12 mouse cellular contexts compared by ENCODE assay signal in the genomic region with DNA sequence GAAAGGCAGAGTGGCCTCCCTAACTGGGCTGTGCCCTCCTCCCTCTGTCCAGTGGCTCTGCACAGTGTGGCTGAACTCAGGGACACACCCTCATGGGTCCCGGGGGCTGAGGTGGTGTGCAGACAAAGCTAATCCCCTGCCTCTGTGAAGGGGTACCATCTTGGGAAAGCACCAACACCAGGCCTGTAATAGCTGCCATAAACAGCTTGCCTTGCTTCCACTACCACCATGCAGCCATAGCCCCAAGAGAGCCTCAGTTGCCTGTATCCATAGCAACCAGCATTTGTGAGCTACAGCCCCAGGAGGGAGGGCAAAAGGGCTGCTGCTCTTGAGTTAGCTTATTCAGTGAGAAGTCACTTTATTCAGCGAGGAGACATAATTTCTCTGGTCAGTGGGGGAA. TPM values are rescaled to one million over a fixed set of nuclear protein-coding genes. Genes with fewer than 3 reads are reported as not detected.
DNase-seq lines count a peak whose midpoint lies in the region; ATAC-seq and TF ChIP-seq lines count a peak whose summit lies in the region.
"Had no signal": no experiment of that assay in that cellular context is flagged by ENCODE, and none has a peak within 500 bp of the region (broad histone marks: within the 10 kb centered on the region; RNA-seq: fewer than 3 reads in every experiment).

No protein-coding gene starts in this region.

- no peak overlapping the region for H3K9ac ChIP-seq in forebrain, postnatal 0 days
- no peak overlapping the region for H3K9ac ChIP-seq in midbrain, embryonic 12.5 days (replicated peaks)

- WGBS in forebrain, postnatal 0 days: 16% methylated on average over 2 of the region's 2 CpGs
- WGBS in midbrain, embryonic 12.5 days: 7% methylated on average over 2 of the region's 2 CpGs

- intact Hi-C loops in left cerebral cortex, postnatal 4 days (cut with DNase I): no loop called here
- intact Hi-C loops in left cerebral cortex, postnatal 36 days (cut with DNase I): no loop called here
- intact Hi-C loops in heart, postnatal 14 days (cut with DNase I): no loop called here
- intact Hi-C loops in gastrocnemius, postnatal 36 days (cut with DNase I): no loop called here

- no peak for TF ChIP-seq CTCF in forebrain, postnatal 0 days (IDR thresholded peaks at IDR 0.05; ENCODE audit: low read depth)

- H3K4me3 ChIP-seq in forebrain, postnatal 0 days (ENCODE audit: low read depth, low read length): no peak overlapping the region
- H3K4me3 ChIP-seq in midbrain, embryonic 12.5 days: no peak overlapping the region

- no peaks in the 10 kb centered on the region for H3K27me3 ChIP-seq in forebrain, postnatal 0 days (ENCODE audit: insufficient read depth, low read length)
- no peaks in the 10 kb centered on the region for H3K27me3 ChIP-seq in midbrain, embryonic 12.5 days

- 0 out of 2 replicates have a peak, but pooled peaks cover 8% of the 10 kb centered on the region for H3K4me1 ChIP-seq in forebrain, postnatal 0 days (ENCODE audit: insufficient read depth)
- H3K4me1 ChIP-seq in midbrain, embryonic 12.5 days: peaks cover 40% of the 10 kb centered on the region

- ATAC-seq in forebrain, postnatal 0 days: peak; percentile 84
- ATAC-seq in midbrain, embryonic 12.5 days (ENCODE audit: low FRiP score, low read depth): peak; percentile 87

- H3K36me3 ChIP-seq in forebrain, postnatal 0 days (ENCODE audit: insufficient read depth): no peaks in the 10 kb centered on the region; the same call in 1 of the 2 replicates
- no peaks in the 10 kb centered on the region for H3K36me3 ChIP-seq in midbrain, embryonic 12.5 days

- DNase-seq in left cerebral cortex, postnatal 4 days: peak; percentile 45
- no peak for DNase-seq in left cerebral cortex, postnatal 36 days (ENCODE audit: low spot score in 2 of 2)
- DNase-seq in forebrain, postnatal 0 days: no peak
- no peak for DNase-seq in heart, postnatal 14 days
- DNase-seq in testis, postnatal 10 days (ENCODE audit: low spot score): no peak
- DNase-seq in gastrocnemius, postnatal 36 days: no peak
- no peak for DNase-seq in adrenal gland, postnatal 10 days
- DNase-seq: adrenal gland, postnatal 14 days; cerebellum, adult 9-10 months; kidney, postnatal 25 days; lung, adult 2 months had no signal

- no peak overlapping the region for H3K4me2 ChIP-seq in forebrain, postnatal 0 days (ENCODE audit: low read depth)
- peak overlapping the region; percentile 2; the same call in 1 of the 2 replicates for H3K4me2 ChIP-seq in midbrain, embryonic 12.5 days (replicated peaks)

- H3K9me3 ChIP-seq in forebrain, postnatal 0 days (ENCODE audit: low read length): no peaks in the 10 kb centered on the region
- no peaks in the 10 kb centered on the region for H3K9me3 ChIP-seq in midbrain, embryonic 12.5 days

- peak overlapping the region; percentile 59; the same call in 1 of the 2 replicates for H3K27ac ChIP-seq in forebrain, postnatal 0 days (ENCODE audit: low read depth, low read length)
- H3K27ac ChIP-seq in midbrain, embryonic 12.5 days (replicated peaks): peak overlapping the region; percentile 88

RNA-seq across cellular contexts. Expression of a gene that starts 45.4 kb away (rescaled TPM):
- 100 to 1,000 TPM; 126 to 128 TPM for total RNA-seq in left cerebral cortex, postnatal 4 days (2021)
- total RNA-seq in left cerebral cortex, postnatal 36 days (2021): 100 to 1,000 TPM; 164 to 178 TPM
- 42.2 and 55.2 TPM in 2 replicates for total RNA-seq in forebrain, postnatal 0 days (2014; rRNA removed)
- 21.4 and 32.7 TPM in 2 replicates for polyA plus RNA-seq in forebrain, postnatal 0 days (2015; fragmentation: Nextera tagmentation; extraction: Ambion mirVana)
- polyA plus RNA-seq in midbrain, embryonic 12.5 days (2016; fragmentation: Nextera tagmentation; extraction: Ambion mirVana): 32.8 and 40.8 TPM in 2 replicates
- total RNA-seq in heart, postnatal 14 days (2021): under 1 TPM; 0.41 to 0.53 TPM
- total RNA-seq in gastrocnemius, postnatal 36 days (2021): under 1 TPM; 0.23 to 0.74 TPM
- 1 to 10 TPM; 4.0 to 7.2 TPM for total RNA-seq in adrenal gland, postnatal 10 days (2021)
